Mouse (Mus musculus) heart, embryonic 15.5 days (tissue): ENCODE results near the gene Gtf3c3. TPM values are rescaled to one million over a fixed set of nuclear protein-coding genes. Genes with fewer than 3 reads are reported as not detected.

Source experiments
- ATAC-seq: fragments of 200-750 bp; cut with Nextera tagmentation; replicated peaks from 2 replicates; pipeline ENCODE4 v1.8.0; 2017; ENCODE audit warnings: low read depth, moderate TSS enrichment; ENCODE audit not compliant: insufficient number of reproducible peaks, insufficient read depth, low FRiP score
- H3K27ac ChIP-seq: fragments of 300-500 bp; sonication (generic); 2 replicates; pipeline ENCODE4 v1.5.1; 2015; ENCODE audit warnings: mild to moderate bottlenecking, inconsistent platforms
- H3K27me3 ChIP-seq: fragments of 300-500 bp; sonication (generic); 2 replicates; pipeline ENCODE4 v1.6.1; 2015; ENCODE audit warnings: inconsistent platforms
- H3K36me3 ChIP-seq: fragments of 300-500 bp; sonication (generic); 2 replicates; pipeline ENCODE4 v1.6.1; 2015; ENCODE audit warnings: mild to moderate bottlenecking, inconsistent platforms
- H3K4me1 ChIP-seq: fragments of 300-500 bp; sonication (generic); replicated peaks from 2 replicates; pipeline ENCODE4 v1.6.1; 2015; ENCODE audit warnings: inconsistent platforms
- H3K4me2 ChIP-seq: fragments of 300-500 bp; sonication (generic); 2 replicates; pipeline ENCODE4 v1.6.1; 2015; ENCODE audit warnings: inconsistent platforms, mild to moderate bottlenecking, moderate library complexity
- H3K4me3 ChIP-seq: fragments of 300-500 bp; sonication (generic); 2 replicates; pipeline ENCODE4 v1.5.1; 2015; ENCODE audit warnings: mild to moderate bottlenecking, inconsistent platforms
- H3K9ac ChIP-seq: fragments of 300-500 bp; sonication (generic); 2 replicates; pipeline ENCODE4 v1.6.1; 2015; ENCODE audit warnings: mild to moderate bottlenecking, inconsistent platforms
- H3K9me3 ChIP-seq: fragments of 300-500 bp; sonication (generic); replicated peaks from 2 replicates; pipeline ENCODE4 v1.6.1; 2016; ENCODE audit warnings: inconsistent platforms
- WGBS: fragments of 180-500 bp; shearing (Covaris S2); methylation state at CpG from one replicate; pipeline ENCODE4 v1.1.7; 2015; ENCODE audit warnings: mixed read lengths; 5-methylcytosine and 5-hydroxymethylcytosine counted together
- polyA plus RNA-seq: library from polyadenylated mRNA; unstranded; fragments of >200 nt; fragmentation: Nextera tagmentation; extraction: Ambion mirVana; gene quantifications from 2 replicates; pipeline ENCODE4 v1.2.1, GENCODE M21; 2015

Gene Gtf3c3
- 13.4 and 15.1 TPM in 2 replicates for polyA plus RNA-seq

- peaks cover 11% of the 10 kb centered on the region for H3K4me1 ChIP-seq
- 0 out of 2 replicates have a peak within 1 kb of the TSS, but pooled peaks have one; percentile 53 for H3K27ac ChIP-seq
- H3K27me3 ChIP-seq = no peaks in the 10 kb centered on the region; the same call in 1 of the 2 replicates
- peak within 1 kb of the TSS; percentile 83 for H3K4me2 ChIP-seq
- no peaks in the 10 kb centered on the region for H3K36me3 ChIP-seq
- peak within 1 kb of the TSS; percentile 89 for H3K9ac ChIP-seq
- 3% methylated on average over 39 of the region's 39 CpGs for WGBS
- peak; percentile 90 for ATAC-seq
- peak within 1 kb of the TSS; percentile 93 for H3K4me3 ChIP-seq
- no peaks in the 10 kb centered on the region for H3K9me3 ChIP-seq
Observed at GRCm38 (mm10) chr1:54438340-54439079, at the start of gene Gtf3c3. TSS of gene Gtf3c3 (minus strand) at chr1:54438971.

- Histone ChIP-seq H3K9me3 (no peaks in the 10 kb centered on the region), H3K4me1 (no peaks in the 10 kb centered on the region), H3K4me2 (no peak overlapping the region), H3K9ac (no peak overlapping the region), H3K36me3 (peaks cover 13% of the 10 kb centered on the region), H3K27me3 (no peaks in the 10 kb centered on the region), H3K27ac (no peak overlapping the region), H3K4me3 (no peak overlapping the region)
- WGBS = 88% methylated on average over 3 of the region's 3 CpGs
- no peak for ATAC-seq
Observed at GRCm38 (mm10) chr1:54484744-54485420, 46.1 kb upstream of the Gtf3c3 start.

GRCm38 (mm10) chr1:54480491-54480890 is 41.7 kb upstream of the Gtf3c3 start:
- Histone ChIP-seq H3K36me3 (no peaks in the 10 kb centered on the region), H3K4me2 (no peak overlapping the region), H3K9me3 (no peaks in the 10 kb centered on the region), H3K9ac (no peak overlapping the region), H3K4me1 (no peaks in the 10 kb centered on the region), H3K4me3 (no peak overlapping the region), H3K27me3 (no peaks in the 10 kb centered on the region), H3K27ac (no peak overlapping the region)
- WGBS = 92% methylated on average over 12 of the region's 12 CpGs
- ATAC-seq = no peak

- H3K9ac ChIP-seq = no peak overlapping the region
- H3K27ac ChIP-seq = no peak overlapping the region
- H3K4me1 ChIP-seq = no peaks in the 10 kb centered on the region
- no peaks in the 10 kb centered on the region for H3K36me3 ChIP-seq
- no peak overlapping the region for H3K4me2 ChIP-seq
- no peaks in the 10 kb centered on the region for H3K27me3 ChIP-seq
- H3K9me3 ChIP-seq = no peaks in the 10 kb centered on the region
- no peak for ATAC-seq
- no peak overlapping the region for H3K4me3 ChIP-seq
Observed at GRCm38 (mm10) chr1:54468662-54469061, 29.9 kb upstream of the Gtf3c3 start.

GRCm38 (mm10) chr1:54467366-54467765 is 28.6 kb upstream of the Gtf3c3 start:
- Histone ChIP-seq H3K9me3 (no peaks in the 10 kb centered on the region), H3K9ac (no peak overlapping the region), H3K27ac (no peak overlapping the region), H3K4me3 (no peak overlapping the region), H3K36me3 (no peaks in the 10 kb centered on the region), H3K4me2 (no peak overlapping the region), H3K27me3 (no peaks in the 10 kb centered on the region), H3K4me1 (no peaks in the 10 kb centered on the region)
- ATAC-seq = no peak
- 94% methylated on average over 1 of the region's 1 CpGs for WGBS

- no peak for ATAC-seq
- H3K27me3 ChIP-seq = no peaks in the 10 kb centered on the region
- 77% methylated on average over 2 of the region's 2 CpGs for WGBS
Observed at GRCm38 (mm10) chr1:54452116-54452515, 13.3 kb upstream of the Gtf3c3 start.

GRCm38 (mm10) chr1:54448833-54449232 is 10.1 kb upstream of the Gtf3c3 start:
- Histone ChIP-seq H3K4me2 (no peak overlapping the region), H3K27ac (no peak overlapping the region), H3K4me3 (no peak overlapping the region), H3K4me1 (no peaks in the 10 kb centered on the region), H3K36me3 (no peaks in the 10 kb centered on the region), H3K9ac (no peak overlapping the region), H3K27me3 (0 out of 2 replicates have a peak, but pooled peaks cover 4% of the 10 kb centered on the region), H3K9me3 (no peaks in the 10 kb centered on the region)
- ATAC-seq = no peak
- 69% methylated on average over 4 of the region's 4 CpGs for WGBS

More at GRCm38 (mm10) chr1:54452116-54452515, 13.3 kb upstream of the Gtf3c3 start:
- Histone ChIP-seq H3K27ac (no peak overlapping the region), H3K4me1 (no peaks in the 10 kb centered on the region), H3K4me2 (no peak overlapping the region), H3K9ac (no peak overlapping the region), H3K4me3 (no peak overlapping the region), H3K9me3 (no peaks in the 10 kb centered on the region), H3K36me3 (no peaks in the 10 kb centered on the region)

GRCm38 (mm10) chr1:54443641-54444040 is 4.9 kb upstream of the Gtf3c3 start:
- peaks cover 4% of the 10 kb centered on the region; the same call in 1 of the 2 replicates for H3K27me3 ChIP-seq
- ATAC-seq = no peak
- H3K4me1 ChIP-seq = no peaks in the 10 kb centered on the region
- no peak overlapping the region for H3K27ac ChIP-seq
- H3K4me2 ChIP-seq = no peak overlapping the region
- 52% methylated on average over 7 of the region's 7 CpGs for WGBS
- H3K4me3 ChIP-seq = no peak overlapping the region
- H3K36me3 ChIP-seq = no peaks in the 10 kb centered on the region
- no peak overlapping the region for H3K9ac ChIP-seq
- H3K9me3 ChIP-seq = no peaks in the 10 kb centered on the region

- H3K9me3 ChIP-seq = no peaks in the 10 kb centered on the region
- peaks cover 11% of the 10 kb centered on the region for H3K4me1 ChIP-seq
- peak overlapping the region; percentile 93 for H3K4me3 ChIP-seq
- H3K27ac ChIP-seq = no peak overlapping the region
- no peaks in the 10 kb centered on the region; the same call in 1 of the 2 replicates for H3K27me3 ChIP-seq
- 53% methylated on average over 3 of the region's 3 CpGs for WGBS
- peak overlapping the region; percentile 83 for H3K4me2 ChIP-seq
- ATAC-seq = no peak
- peak overlapping the region; percentile 89 for H3K9ac ChIP-seq
- H3K36me3 ChIP-seq = no peaks in the 10 kb centered on the region
Observed at GRCm38 (mm10) chr1:54439080-54439476, 307 bp upstream of the Gtf3c3 start.

GRCm38 (mm10) chr1:54422195-54422750 is 16.5 kb downstream of the Gtf3c3 start:
- H3K4me3 ChIP-seq = no peak overlapping the region
- no peak overlapping the region for H3K4me2 ChIP-seq
- ATAC-seq = no peak
- no peaks in the 10 kb centered on the region for H3K4me1 ChIP-seq
- H3K27ac ChIP-seq = no peak overlapping the region
- H3K27me3 ChIP-seq = no peaks in the 10 kb centered on the region
- WGBS = 86% methylated on average over 4 of the region's 4 CpGs
- H3K36me3 ChIP-seq = peaks cover 71% of the 10 kb centered on the region
- no peak overlapping the region for H3K9ac ChIP-seq
- no peaks in the 10 kb centered on the region for H3K9me3 ChIP-seq

GRCm38 (mm10) chr1:54421670-54422069 is 17.1 kb downstream of the Gtf3c3 start:
- Histone ChIP-seq H3K27ac (no peak overlapping the region), H3K36me3 (peaks cover 67% of the 10 kb centered on the region), H3K4me3 (no peak overlapping the region), H3K4me1 (no peaks in the 10 kb centered on the region), H3K27me3 (no peaks in the 10 kb centered on the region), H3K9ac (no peak overlapping the region), H3K9me3 (no peaks in the 10 kb centered on the region), H3K4me2 (no peak overlapping the region)
- 88% methylated on average over 3 of the region's 3 CpGs for WGBS
- ATAC-seq = no peak
